In genomic region chr7:135487423-135487822, GRCm38 (mm10) we compare ENCODE assay signal across 9 mouse cellular contexts. TPM values are rescaled to one million over a fixed set of nuclear protein-coding genes. Genes with fewer than 3 reads are reported as not detected.
DNase-seq lines count a peak whose midpoint lies in the region; ATAC-seq and TF ChIP-seq lines count a peak whose summit lies in the region.
"Had no signal": no experiment of that assay in that cellular context is flagged by ENCODE, and none has a peak within 500 bp of the region (broad histone marks: within the 10 kb centered on the region; RNA-seq: fewer than 3 reads in every experiment).

No protein-coding gene starts in this region.

- intact Hi-C loops in left cerebral cortex, postnatal 10 days (cut with DNase I): loop anchor here (2.0 to 10.0 kb wide), 4 partner anchors 85 to 1815 kb away; no protein-coding TSS in a partner anchor

- H3K4me1 ChIP-seq in heart, postnatal 0 days (ENCODE audit: control insufficient read depth, insufficient read depth): no peaks in the 10 kb centered on the region
- H3K4me1 ChIP-seq in midbrain, postnatal 0 days (ENCODE audit: insufficient read depth, low read length): 0 out of 2 replicates have a peak, but pooled peaks cover 2% of the 10 kb centered on the region
- H3K4me1 ChIP-seq: liver, embryonic 15.5 days had no signal

- peak; percentile 84 for TF ChIP-seq CTCF in heart, postnatal 0 days (IDR thresholded peaks at IDR 0.05; ENCODE audit: low read depth)
- TF ChIP-seq CTCF in midbrain, postnatal 0 days (IDR thresholded peaks at IDR 0.05): peak; percentile 94

- no peak for TF ChIP-seq EP300 in heart, postnatal 0 days (IDR thresholded peaks at IDR 0.05; ENCODE audit: low read depth)

- no peak overlapping the region for H3K9ac ChIP-seq in heart, postnatal 0 days (replicated peaks; ENCODE audit: low read depth, low read length)
- H3K9ac ChIP-seq in midbrain, postnatal 0 days (replicated peaks; ENCODE audit: low read length, poor library complexity, severe bottlenecking): no peak overlapping the region
- H3K9ac ChIP-seq: liver, embryonic 15.5 days had no signal

- H3K4me3 ChIP-seq in heart, postnatal 0 days (ENCODE audit: low read depth, low read length): no peak overlapping the region
- H3K4me3 ChIP-seq in midbrain, postnatal 0 days (ENCODE audit: low read depth, low read length): no peak overlapping the region
- H3K4me3 ChIP-seq: liver, embryonic 15.5 days had no signal

- no peaks in the 10 kb centered on the region for H3K9me3 ChIP-seq in heart, postnatal 0 days (replicated peaks; ENCODE audit: control insufficient read depth, low read length)
- no peaks in the 10 kb centered on the region for H3K9me3 ChIP-seq in midbrain, postnatal 0 days (ENCODE audit: low read length)
- H3K9me3 ChIP-seq: liver, embryonic 15.5 days had no signal

- ATAC-seq in common myeloid progenitor, adult 5-6 weeks (replicated peaks; ENCODE audit: low read depth, poor library complexity, severe bottlenecking): peak; percentile 83
- ATAC-seq in heart, postnatal 0 days (ENCODE audit: insufficient read depth, low read depth): no peak
- ATAC-seq in midbrain, postnatal 0 days (ENCODE audit: low FRiP score): no peak

- 22% methylated on average over 4 of the region's 4 CpGs for WGBS in heart, postnatal 0 days
- WGBS in midbrain, postnatal 0 days: 17% methylated on average over 4 of the region's 4 CpGs

- no peak overlapping the region for H3K27ac ChIP-seq in heart, postnatal 0 days (ENCODE audit: low read depth)
- no peak overlapping the region for H3K27ac ChIP-seq in midbrain, postnatal 0 days (ENCODE audit: low read depth, low read length)
- H3K27ac ChIP-seq: liver, embryonic 15.5 days had no signal

- 0 out of 2 replicates have a peak, but pooled peaks cover 8% of the 10 kb centered on the region for H3K27me3 ChIP-seq in heart, postnatal 0 days (ENCODE audit: control insufficient read depth, insufficient read depth, low read length)
- H3K27me3 ChIP-seq in midbrain, postnatal 0 days (ENCODE audit: insufficient read depth, low read length): peaks cover 11% of the 10 kb centered on the region
- H3K27me3 ChIP-seq: liver, embryonic 15.5 days had no signal

- H3K4me2 ChIP-seq in heart, postnatal 0 days (ENCODE audit: low read depth, low read length): no peak overlapping the region
- no peak overlapping the region for H3K4me2 ChIP-seq in midbrain, postnatal 0 days (ENCODE audit: low read depth, low read length, poor library complexity, severe bottlenecking)
- H3K4me2 ChIP-seq: liver, embryonic 15.5 days had no signal

- peak; percentile 66 for DNase-seq in kidney, adult 18-20 months
- no peak for DNase-seq in kidney, adult 11 months
- DNase-seq in adrenal gland, adult 2 months: peak; percentile 63
- peak; percentile 48 for DNase-seq in heart, postnatal 0 days (ENCODE audit: low spot score)
- DNase-seq in left cerebral cortex, postnatal 10 days (ENCODE audit: extremely low spot score in 1 of 2, low spot score in 2 of 2): peak; percentile 49 to 75
- DNase-seq in midbrain, postnatal 0 days (ENCODE audit: low spot score): peak; percentile 80
- DNase-seq in spleen, postnatal 36 days (ENCODE audit: low spot score in 2 of 2): peak; percentile 20 to 25

- H3K36me3 ChIP-seq in heart, postnatal 0 days (replicated peaks; ENCODE audit: control insufficient read depth, insufficient read depth, low read length): no peaks in the 10 kb centered on the region
- no peaks in the 10 kb centered on the region for H3K36me3 ChIP-seq in midbrain, postnatal 0 days (ENCODE audit: insufficient read depth, low read length)
- H3K36me3 ChIP-seq: liver, embryonic 15.5 days had no signal

RNA-seq across cellular contexts. Expression of gene Clrn3, which starts 41.0 kb away (rescaled TPM):
- not detected for total RNA-seq in adrenal gland, adult 2 months (2021)
- not detected in 2 replicates for polyA plus RNA-seq in adrenal gland, adult 2 months (2012; rRNA removed)
- not detected in 2 replicates for total RNA-seq in common myeloid progenitor, adult 5-6 weeks (2017)
- not detected in 2 replicates for total RNA-seq in heart, postnatal 0 days (2014; rRNA removed; ENCODE audit: low replicate concordance)
- not detected in 2 replicates for polyA plus RNA-seq in heart, postnatal 0 days (2015; fragmentation: Nextera tagmentation; extraction: Ambion mirVana)
- total RNA-seq in left cerebral cortex, postnatal 10 days (2021): not detected
- not detected in 2 replicates for total RNA-seq in midbrain, postnatal 0 days (2014; rRNA removed)
- polyA plus RNA-seq in midbrain, postnatal 0 days (2015; fragmentation: Nextera tagmentation; extraction: Ambion mirVana): not detected in 2 replicates

RNA-seq across cellular contexts. Expression of gene Ptpre, which starts 49.9 kb away (rescaled TPM):
- total RNA-seq in adrenal gland, adult 2 months (2021): 1 to 10 TPM; 3.5 to 8.1 TPM
- polyA plus RNA-seq in adrenal gland, adult 2 months (2012; rRNA removed): 1.4 and 1.9 TPM in 2 replicates
- 80.7 and 86.9 TPM in 2 replicates for total RNA-seq in common myeloid progenitor, adult 5-6 weeks (2017)
- 3.1 and 4.0 TPM in 2 replicates for total RNA-seq in heart, postnatal 0 days (2014; rRNA removed; ENCODE audit: low replicate concordance)
- polyA plus RNA-seq in heart, postnatal 0 days (2015; fragmentation: Nextera tagmentation; extraction: Ambion mirVana): 2.0 and 2.2 TPM in 2 replicates
- 10 to 100 TPM; 32.5 to 32.8 TPM for total RNA-seq in left cerebral cortex, postnatal 10 days (2021)
- 14.2 and 14.6 TPM in 2 replicates for total RNA-seq in midbrain, postnatal 0 days (2014; rRNA removed)
- polyA plus RNA-seq in midbrain, postnatal 0 days (2015; fragmentation: Nextera tagmentation; extraction: Ambion mirVana): 7.2 and 9.2 TPM in 2 replicates
